Mouse (Mus musculus) frontal cortex, adult 2 months (tissue): Measurements from ENCODE around the gene Adam17. TPM values are rescaled to one million over a fixed set of nuclear protein-coding genes. Genes with fewer than 3 reads are reported as not detected.

Experiments used
- polyA plus RNA-seq: library from polyadenylated mRNA; depleted of rRNA; stranded (reverse); fragments of >200 nt; gene quantifications from 2 replicates; pipeline ENCODE4 v1.2.3, GENCODE M21; 2012; rRNA removed

The Adam17 gene
- polyA plus RNA-seq, 1 experiment = 20.2 TPM

Other genes with a start within 250 kb of the Adam17 start
- gene Cpsf3, start 88.2 kb downstream of the Adam17 start, polyA plus RNA-seq = 66.2 and 74.1 TPM in 2 replicates
- 27.2 and 29.5 TPM in 2 replicates for gene Itgb1bp1, start 87.3 kb downstream of the Adam17 start, polyA plus RNA-seq
- gene Iah1, start 57.2 kb downstream of the Adam17 start, polyA plus RNA-seq = 22.8 and 25.2 TPM in 2 replicates
- gene Ywhaq, start 44.0 kb upstream of the Adam17 start, polyA plus RNA-seq = 295 and 315 TPM in 2 replicates